Comparison of ENCODE assay signal across 31 mouse cellular contexts in the genomic region with DNA sequence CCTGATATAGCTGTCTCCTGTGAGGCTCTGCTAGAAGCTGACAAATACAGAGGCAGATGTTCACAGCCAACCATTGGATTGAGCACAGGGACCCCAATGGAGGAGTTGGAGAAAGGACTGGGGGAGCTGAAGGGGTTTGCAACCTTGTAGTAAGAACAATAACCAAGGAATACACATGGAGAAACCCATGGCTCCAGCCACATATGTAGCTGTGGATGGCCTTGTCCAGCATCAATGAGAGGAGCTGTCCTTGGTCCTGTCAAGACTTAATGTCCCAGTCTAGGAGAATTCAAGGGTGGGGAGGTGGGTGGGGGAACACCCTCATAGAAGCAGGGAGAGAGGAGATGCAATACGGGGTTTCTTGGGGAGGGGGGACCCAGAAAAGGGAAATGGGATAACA. TPM values are rescaled to one million over a fixed set of nuclear protein-coding genes. Genes with fewer than 3 reads are reported as not detected.
A peak's percentile ranks its signal among the peaks of the same experiment; 100 is the strongest.
DNase-seq lines count a peak whose midpoint lies in the region; ATAC-seq and TF ChIP-seq lines count a peak whose summit lies in the region.
"Had no signal": no experiment of that assay in that cellular context is flagged by ENCODE, and none has a peak within 500 bp of the region (broad histone marks: within the 10 kb centered on the region; RNA-seq: fewer than 3 reads in every experiment).

No protein-coding gene starts in this region.

- H3K4me2 ChIP-seq in lung, embryonic 14.5 days, result no peak overlapping the region
- H3K4me2 ChIP-seq: embryonic facial prominence, embryonic 15.5 days; intestine, embryonic 15.5 days; limb, embryonic 13.5 days; liver, embryonic 13.5 days; neural tube, embryonic 15.5 days had no signal

- H3K9ac ChIP-seq in lung, embryonic 14.5 days, result no peak overlapping the region
- H3K9ac ChIP-seq: embryonic facial prominence, embryonic 15.5 days; intestine, embryonic 15.5 days; limb, embryonic 13.5 days; liver, embryonic 13.5 days; neural tube, embryonic 15.5 days had no signal

- TF ChIP-seq CTCF in lung, embryonic 14.5 days (IDR thresholded peaks at IDR 0.05; ENCODE audit: low read depth), result no peak

- WGBS in lung, embryonic 14.5 days, result 73% methylated on average over 1 of the region's 1 CpGs

- no peaks in the 10 kb centered on the region for H3K9me3 ChIP-seq in lung, embryonic 14.5 days (ENCODE audit: low read depth, low read length)
- H3K9me3 ChIP-seq: embryonic facial prominence, embryonic 15.5 days; intestine, embryonic 15.5 days; limb, embryonic 13.5 days; liver, embryonic 13.5 days; midbrain, embryonic 10.5 days; neural tube, embryonic 15.5 days had no signal

- no peaks in the 10 kb centered on the region for H3K36me3 ChIP-seq in lung, embryonic 14.5 days (ENCODE audit: insufficient read depth)
- H3K36me3 ChIP-seq: embryonic facial prominence, embryonic 15.5 days; G1E; intestine, embryonic 15.5 days; limb, embryonic 13.5 days; liver, embryonic 13.5 days; midbrain, embryonic 10.5 days; neural tube, embryonic 15.5 days had no signal

- H3K4me1 ChIP-seq in lung, embryonic 14.5 days (ENCODE audit: insufficient read depth), result no peaks in the 10 kb centered on the region
- H3K4me1 ChIP-seq: embryonic facial prominence, embryonic 15.5 days; intestine, embryonic 15.5 days; limb, embryonic 13.5 days; liver, embryonic 13.5 days; midbrain, embryonic 10.5 days; neural tube, embryonic 15.5 days had no signal

- no peaks in the 10 kb centered on the region for H3K27me3 ChIP-seq in lung, embryonic 14.5 days (ENCODE audit: insufficient read depth, low read length)
- H3K27me3 ChIP-seq: embryonic facial prominence, embryonic 15.5 days; intestine, embryonic 15.5 days; limb, embryonic 13.5 days; liver, embryonic 13.5 days; neural tube, embryonic 15.5 days had no signal

- ATAC-seq in lung, embryonic 14.5 days (ENCODE audit: insufficient read depth), result no peak
- no peak for ATAC-seq in megakaryocyte, adult 5-6 weeks (ENCODE audit: poor library complexity, severe bottlenecking)
- no peak for ATAC-seq in CD4-positive, CD25-positive, alpha-beta regulatory T cell, adult 4 months
- ATAC-seq: forebrain, embryonic 16.5 days; hindbrain, embryonic 16.5 days; intestine, embryonic 15.5 days had no signal

- H3K4me3 ChIP-seq in lung, embryonic 14.5 days (ENCODE audit: low read depth, low read length), result no peak overlapping the region
- H3K4me3 ChIP-seq: embryonic facial prominence, embryonic 15.5 days; intestine, embryonic 15.5 days; layer of hippocampus, adult 2 months; limb, embryonic 13.5 days; liver, embryonic 13.5 days; midbrain, embryonic 10.5 days; neural tube, embryonic 15.5 days had no signal

- no peak overlapping the region for H3K27ac ChIP-seq in lung, embryonic 14.5 days (ENCODE audit: low read depth)
- H3K27ac ChIP-seq: embryonic facial prominence, embryonic 15.5 days; intestine, embryonic 15.5 days; layer of hippocampus, adult 2 months; limb, embryonic 13.5 days; liver, embryonic 13.5 days; midbrain, embryonic 10.5 days; neural tube, embryonic 15.5 days had no signal

- peak; percentile 25 for DNase-seq in embryo, embryonic 10 days (ENCODE audit: low spot score)
- no peak for DNase-seq in embryo, embryonic 9.5 days (ENCODE audit: extremely low spot score)
- peak; percentile 62 for DNase-seq in lung, embryonic 14.5 days
- DNase-seq in lung, postnatal 10 days, result no peak
- DNase-seq in embryo, embryonic 10.5 days (ENCODE audit: low spot score), result peak; percentile 6
- no peak for DNase-seq in adrenal gland, adult 2 months
- DNase-seq: cerebellum, adult 11 months; cerebellum, adult 9-11 months; gastrocnemius, postnatal 36 days; heart, postnatal 4 days; kidney, adult 8-10 months; kidney, postnatal 14 days; liver, embryonic 13.5 days; lung, adult 2 months; lung, postnatal 36 days had no signal

RNA-seq across cellular contexts. Expression of gene Zbbx, which starts 17.8 kb away (rescaled TPM):
- not detected in 2 replicates for polyA plus RNA-seq in lung, embryonic 14.5 days (2014; fragmentation: Nextera tagmentation; extraction: Ambion mirVana)
- not detected in 2 replicates for total RNA-seq in megakaryocyte, adult 5-6 weeks (2015)
- not detected in 2 replicates for total RNA-seq in megakaryocyte, adult 5-6 weeks (2017)
- not detected for total RNA-seq in adrenal gland, adult 2 months (2021)
- not detected in 2 replicates for polyA plus RNA-seq in adrenal gland, adult 2 months (2012; rRNA removed)
- not detected for polyA plus RNA-seq in CD4-positive, CD25-positive, alpha-beta regulatory T cell, adult 4 months (2017; shearing (Covaris generic))
- total RNA-seq: adrenal gland, postnatal 4 days; common myeloid progenitor, adult 5-6 weeks; G1E; gastrocnemius, postnatal 36 days; heart, adult 8-10 months; heart, postnatal 4 days had no signal
- polyA plus RNA-seq: G1E; heart, embryonic 14.5 days; limb, embryonic 13.5 days; liver, embryonic 13.5 days; midbrain, embryonic 10.5 days; thymus, postnatal 0 days had no signal

Comparison
In these comparisons a context has a peak if more than half of its experiments do, and no peak if none do; other contexts are left out.
1. DNase-seq: peak in embryo, embryonic 10 days (single experiment), lung, embryonic 14.5 days (single experiment) and embryo, embryonic 10.5 days (single experiment); none in embryo, embryonic 9.5 days (single experiment), lung, postnatal 10 days (single experiment) and adrenal gland, adult 2 months (single experiment).